In genomic region chr13:100551371-100552008, GRCm38 (mm10) we compare ENCODE assay signal across 8 mouse cellular contexts. TPM values are rescaled to one million over a fixed set of nuclear protein-coding genes. Genes with fewer than 3 reads are reported as not detected.
A peak's percentile ranks its signal among the peaks of the same experiment; 100 is the strongest.
DNase-seq lines count a peak whose midpoint lies in the region; ATAC-seq lines count a peak whose summit lies in the region.

No protein-coding gene starts in this region.

- 1% methylated on average over 41 of the region's 41 CpGs for WGBS in heart, embryonic 15.5 days
- WGBS in midbrain, embryonic 10.5 days = 1% methylated on average over 41 of the region's 41 CpGs
- under 1% methylated on average over 41 of the region's 41 CpGs for WGBS in stomach, embryonic 16.5 days

- H3K9me3 ChIP-seq in heart, embryonic 15.5 days (replicated peaks) = no peaks in the 10 kb centered on the region
- H3K9me3 ChIP-seq in midbrain, embryonic 10.5 days (replicated peaks) = no peaks in the 10 kb centered on the region; the same call in 1 of the 2 replicates
- H3K9me3 ChIP-seq in stomach, embryonic 16.5 days (replicated peaks; ENCODE audit: control insufficient read depth, low read length) = no peaks in the 10 kb centered on the region

- peak overlapping the region; percentile 59 for H3K4me3 ChIP-seq in heart, embryonic 15.5 days
- peak overlapping the region; percentile 75 for H3K4me3 ChIP-seq in midbrain, embryonic 10.5 days
- H3K4me3 ChIP-seq in stomach, embryonic 16.5 days (replicated peaks; ENCODE audit: low read length) = peak overlapping the region; percentile 67

- peak; percentile 6 for DNase-seq in thymus, postnatal 0 days (ENCODE audit: low spot score)
- DNase-seq in thymus, postnatal 25 days = no peak
- DNase-seq in cerebellum, postnatal 25 days = peak; percentile 60 to 70
- DNase-seq in kidney, postnatal 4 days = peak; percentile 38 to 55
- DNase-seq in midbrain, embryonic 10.5 days (ENCODE audit: low spot score) = peak; percentile 48
- DNase-seq in frontal cortex, adult 2 months (ENCODE audit: extremely low spot score in 1 of 2, low spot score in 1 of 2) = no peak

- H3K27ac ChIP-seq in heart, embryonic 15.5 days = no peak overlapping the region
- H3K27ac ChIP-seq in midbrain, embryonic 10.5 days (replicated peaks) = no peak overlapping the region
- peak overlapping the region; percentile 89 for H3K27ac ChIP-seq in stomach, embryonic 16.5 days (ENCODE audit: low read length)

- peaks cover 16% of the 10 kb centered on the region for H3K4me1 ChIP-seq in heart, embryonic 15.5 days (replicated peaks)
- peaks cover 20% of the 10 kb centered on the region for H3K4me1 ChIP-seq in midbrain, embryonic 10.5 days
- H3K4me1 ChIP-seq in stomach, embryonic 16.5 days (ENCODE audit: control insufficient read depth, insufficient read depth, low read length) = peaks cover 8% of the 10 kb centered on the region

- H3K27me3 ChIP-seq in heart, embryonic 15.5 days = peaks cover 44% of the 10 kb centered on the region
- H3K27me3 ChIP-seq in midbrain, embryonic 10.5 days (ENCODE audit: low read depth, poor library complexity, severe bottlenecking) = peaks cover 67% of the 10 kb centered on the region
- H3K27me3 ChIP-seq in stomach, embryonic 16.5 days (ENCODE audit: control insufficient read depth, insufficient read depth, low read length) = peaks cover 25% of the 10 kb centered on the region

- peak overlapping the region; percentile 97 for H3K4me2 ChIP-seq in heart, embryonic 15.5 days
- H3K4me2 ChIP-seq in stomach, embryonic 16.5 days (ENCODE audit: low read depth, low read length) = peak overlapping the region; percentile 75

- H3K36me3 ChIP-seq in heart, embryonic 15.5 days = no peaks in the 10 kb centered on the region
- no peaks in the 10 kb centered on the region for H3K36me3 ChIP-seq in midbrain, embryonic 10.5 days
- H3K36me3 ChIP-seq in stomach, embryonic 16.5 days (ENCODE audit: control insufficient read depth, insufficient read depth, low read length) = no peaks in the 10 kb centered on the region

- ATAC-seq in heart, embryonic 15.5 days (replicated peaks; ENCODE audit: insufficient number of reproducible peaks, insufficient read depth, low FRiP score, low read depth) = no peak
- ATAC-seq in stomach, embryonic 16.5 days (ENCODE audit: insufficient read depth, low FRiP score) = 0 out of 2 replicates have a peak, but pooled peaks have one; percentile 18

- peak overlapping the region; percentile 47 for H3K9ac ChIP-seq in heart, embryonic 15.5 days
- peak overlapping the region; percentile 79 for H3K9ac ChIP-seq in stomach, embryonic 16.5 days (ENCODE audit: low read length)

RNA-seq across cellular contexts. Expression of gene Ocln, which starts 1.0 kb away (rescaled TPM):
- 1.6 and 2.2 TPM in 2 replicates for polyA plus RNA-seq in thymus, postnatal 0 days (2015; fragmentation: Nextera tagmentation; extraction: Ambion mirVana)
- polyA plus RNA-seq in heart, embryonic 15.5 days (2015; fragmentation: Nextera tagmentation; extraction: Ambion mirVana) = 2.2 and 3.8 TPM in 2 replicates
- polyA plus RNA-seq in midbrain, embryonic 10.5 days (2016; fragmentation: Nextera tagmentation; extraction: Ambion mirVana) = 1.2 and 1.5 TPM in 2 replicates
- polyA plus RNA-seq in stomach, embryonic 16.5 days (2015; fragmentation: Nextera tagmentation; extraction: Ambion mirVana) = 65.9 and 76.9 TPM in 2 replicates
- 7.7 and 8.3 TPM in 2 replicates for polyA plus RNA-seq in frontal cortex, adult 2 months (2012; rRNA removed)

RNA-seq across cellular contexts. Expression of gene Gtf2h2, which starts 59.1 kb away (rescaled TPM):
- polyA plus RNA-seq in thymus, postnatal 0 days (2015; fragmentation: Nextera tagmentation; extraction: Ambion mirVana) = 57.3 and 64.3 TPM in 2 replicates
- 39.4 and 39.9 TPM in 2 replicates for polyA plus RNA-seq in heart, embryonic 15.5 days (2015; fragmentation: Nextera tagmentation; extraction: Ambion mirVana)
- polyA plus RNA-seq in midbrain, embryonic 10.5 days (2016; fragmentation: Nextera tagmentation; extraction: Ambion mirVana) = 90.4 and 90.5 TPM in 2 replicates
- polyA plus RNA-seq in stomach, embryonic 16.5 days (2015; fragmentation: Nextera tagmentation; extraction: Ambion mirVana) = 55.7 and 58.6 TPM in 2 replicates
- polyA plus RNA-seq in frontal cortex, adult 2 months (2012; rRNA removed) = 53.2 and 64.2 TPM in 2 replicates

Comparison
In these comparisons a context has a peak if more than half of its experiments do, and no peak if none do; other contexts are left out.
1. DNase-seq: peak in thymus, postnatal 0 days (single experiment), cerebellum, postnatal 25 days (2 of 2), kidney, postnatal 4 days (2 of 2) and midbrain, embryonic 10.5 days (single experiment); none in thymus, postnatal 25 days (single experiment) and frontal cortex, adult 2 months (0 of 2).
2. Peak in every context shown above with its lines, with median percentiles within 50 percentile points of each other: H3K4me3 ChIP-seq.